Mouse (Mus musculus) C2C12 (cell line): ENCODE measurements at regions not wholly inside any gene's neighbourhood (a gene's known extent, or its start where the extent isn't known, plus 50 kb on each side); places are given as distances from the start of the nearest gene placed in this dataset.

Experiments
- CTCF ChIP-seq: IDR thresholded peaks from one replicate; pipeline ENCODE4 v1.5.1; 2011; ENCODE audit not compliant: control insufficient read depth, insufficient read depth, insufficient read length
- MYOG ChIP-seq: IDR thresholded peaks from one replicate; pipeline ENCODE4 v1.6.1; 2011; ENCODE audit not compliant: control insufficient read depth, insufficient read length; ENCODE audit errors: extremely low read depth
- USF1 ChIP-seq: IDR thresholded peaks from one replicate; pipeline ENCODE4 v1.6.1; 2011; ENCODE audit warnings: low read depth, mild to moderate bottlenecking, control low read depth, moderate library complexity

- TF ChIP-seq CTCF: no peak
- TF ChIP-seq USF1: no peak
- TF ChIP-seq MYOG: no peak
Observed at GRCm38 (mm10) chr11:112910309-112910708, 128.3 kb downstream of the Sox9 start.
